Mouse (Mus musculus) adrenal gland, postnatal 14 days (tissue): ENCODE data around the gene Comtd1. TPM values are rescaled to one million over a fixed set of nuclear protein-coding genes. Genes with fewer than 3 reads are reported as not detected.
A peak's percentile ranks its signal among the peaks of the same experiment; 100 is the strongest.

Experiments
- DNase-seq: peaks from one replicate; pipeline ENCODE4 v3.0.0; 2021; ENCODE audit warnings: mixed read lengths
- total RNA-seq: library from RNA; stranded (reverse); gene quantifications from 2 replicates; pipeline ENCODE4 v1.2.3, GENCODE M21; 2021

Comtd1 gene
- total RNA-seq, 1 experiment from 2014 or later, result 36.2 TPM

DNA sequence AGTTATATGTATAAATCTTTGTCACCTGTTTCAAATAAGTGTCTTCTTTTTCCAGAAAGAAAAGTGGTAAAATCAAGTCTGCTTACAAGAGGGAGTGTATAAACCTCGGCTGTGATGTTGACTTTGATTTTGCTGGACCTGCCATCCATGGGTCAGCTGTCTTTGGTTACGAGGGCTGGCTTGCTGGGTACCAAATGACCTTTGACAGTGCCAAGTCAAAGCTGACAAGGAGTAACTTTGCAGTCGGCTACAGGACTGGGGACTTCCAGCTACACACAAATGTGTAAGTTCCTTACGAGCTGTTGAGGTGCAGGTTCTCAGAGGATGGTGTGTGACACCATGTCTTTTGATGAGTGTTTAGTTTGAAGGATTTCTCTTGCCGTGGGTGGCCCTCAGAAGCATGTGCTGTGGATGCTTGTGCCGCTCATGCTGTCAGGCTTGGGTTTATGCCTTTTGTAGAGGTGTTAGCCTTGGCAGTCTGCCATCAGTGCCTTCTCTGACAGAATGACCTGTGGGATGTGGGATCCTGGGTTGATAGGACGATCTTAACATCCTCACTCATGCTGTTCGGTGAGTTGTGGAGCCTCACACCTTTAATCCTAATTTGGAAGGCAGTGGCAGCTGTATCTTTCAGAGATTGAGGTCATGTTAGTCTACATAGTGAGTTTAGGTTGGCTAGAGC is 10.3 kb downstream of the Comtd1 start:
- no peak for DNase-seq

GRCm38 (mm10) chr14:21831830-21832403 is 16.9 kb downstream of the Comtd1 start:
- DNase-seq, result peak; percentile 27

DNA sequence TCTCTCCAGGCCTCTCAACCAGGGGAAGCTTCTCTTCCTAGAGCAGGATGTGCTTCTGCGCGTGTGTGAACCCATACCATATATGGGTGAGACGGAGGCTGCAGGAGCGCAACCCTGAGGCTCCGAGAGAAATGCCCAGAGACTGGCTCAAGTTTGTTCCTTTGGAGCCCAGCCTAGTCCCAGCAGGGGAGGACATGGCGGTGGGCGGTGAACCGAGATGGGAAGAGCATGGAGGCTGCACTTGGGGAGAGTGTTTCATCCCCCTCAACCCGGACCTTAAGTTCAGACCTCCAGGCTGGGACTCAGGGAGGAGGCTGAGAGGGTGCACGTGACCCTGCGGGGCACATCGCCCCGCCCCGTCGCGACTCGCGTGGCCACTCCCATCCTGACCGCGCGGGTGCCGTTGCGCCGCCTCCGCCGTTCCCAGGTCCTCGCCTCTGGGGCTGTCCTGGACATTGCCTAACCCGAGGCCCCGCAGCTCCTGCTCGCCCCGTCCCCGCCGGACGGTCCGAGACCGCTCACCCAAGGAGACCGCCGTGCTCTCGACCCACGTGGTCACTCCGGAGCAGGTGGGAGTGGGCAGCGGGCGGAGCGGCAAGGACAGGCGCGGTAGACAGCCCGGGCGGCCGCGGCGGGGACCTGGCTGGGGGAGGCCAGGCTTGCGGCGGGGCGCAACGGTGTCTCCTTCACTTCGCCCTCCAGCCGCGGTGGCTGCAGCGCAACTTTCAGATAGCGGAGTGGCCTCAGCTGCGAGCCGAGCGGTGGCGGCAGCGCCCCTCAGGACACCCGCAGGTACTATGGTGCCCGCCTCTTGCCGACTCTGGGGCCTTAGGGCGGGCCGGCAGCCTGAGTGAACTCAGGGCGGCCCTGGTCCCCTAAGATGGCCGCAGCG is 17.7 kb downstream of the Comtd1 start:
- peak; percentile 98 for DNase-seq

- DNase-seq, result no peak
These were observed 22.8 kb downstream of the Comtd1 start for GRCm38 (mm10) chr14:21825786-21826491.

- no peak for DNase-seq
These were observed 23.8 kb downstream of the Comtd1 start, which contains the start of gene Vdac2 for GRCm38 (mm10) chr14:21824938-21825337. Vdac2 (plus strand) TSS chr14:21825238.

GRCm38 (mm10) chr14:21823897-21824296 is 24.9 kb downstream of the Comtd1 start:
- DNase-seq, result no peak

DNA sequence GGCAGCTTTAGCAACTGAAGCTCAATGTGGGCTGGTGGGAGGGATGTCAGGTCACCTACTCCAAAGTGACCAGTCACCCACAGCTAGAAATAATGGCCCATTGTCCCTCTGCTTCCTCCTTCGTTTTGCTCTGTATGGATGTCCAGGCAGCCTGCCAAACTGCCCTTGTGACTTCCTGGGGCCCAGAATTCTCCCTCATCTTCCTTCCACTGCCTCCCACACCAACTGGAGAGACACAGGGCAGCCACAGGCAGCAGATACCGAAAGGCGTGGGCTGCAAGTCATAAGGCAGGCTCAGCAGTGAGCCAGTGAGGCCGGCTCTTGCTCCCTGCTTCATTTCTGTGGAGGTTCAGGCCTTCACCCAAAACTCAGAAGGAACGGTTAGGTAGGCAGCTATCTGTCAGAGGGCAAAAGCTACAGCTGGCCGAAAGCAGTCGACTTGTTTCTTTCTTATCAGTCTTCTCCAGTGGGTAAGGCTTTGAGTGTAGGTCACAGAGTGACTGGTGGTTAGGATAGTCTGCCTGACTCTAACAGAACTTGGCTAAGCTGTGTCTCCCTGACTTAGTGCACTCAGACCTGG is 25.9 kb downstream of the Comtd1 start:
- DNase-seq, result peak; percentile 84

DNA sequence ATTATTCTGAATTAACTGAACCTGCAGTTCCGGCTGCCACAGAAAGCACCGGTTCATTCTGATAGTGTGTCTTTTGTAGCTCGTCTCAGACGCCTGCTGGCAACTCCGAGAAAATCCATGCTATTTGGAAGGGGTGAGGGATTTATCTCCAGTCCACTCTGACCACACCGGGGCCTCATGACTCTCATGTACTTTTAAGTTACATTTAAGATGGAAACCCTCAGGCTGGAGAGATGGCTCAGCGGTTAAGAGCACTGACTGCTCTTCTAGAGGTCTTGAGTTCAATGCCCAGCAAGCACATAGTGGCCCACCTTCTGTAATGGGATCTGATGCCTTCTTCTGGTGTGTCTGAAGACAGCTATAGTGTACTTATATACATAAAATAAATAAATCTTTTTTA is 26.5 kb downstream of the Comtd1 start:
- DNase-seq, result no peak

DNA sequence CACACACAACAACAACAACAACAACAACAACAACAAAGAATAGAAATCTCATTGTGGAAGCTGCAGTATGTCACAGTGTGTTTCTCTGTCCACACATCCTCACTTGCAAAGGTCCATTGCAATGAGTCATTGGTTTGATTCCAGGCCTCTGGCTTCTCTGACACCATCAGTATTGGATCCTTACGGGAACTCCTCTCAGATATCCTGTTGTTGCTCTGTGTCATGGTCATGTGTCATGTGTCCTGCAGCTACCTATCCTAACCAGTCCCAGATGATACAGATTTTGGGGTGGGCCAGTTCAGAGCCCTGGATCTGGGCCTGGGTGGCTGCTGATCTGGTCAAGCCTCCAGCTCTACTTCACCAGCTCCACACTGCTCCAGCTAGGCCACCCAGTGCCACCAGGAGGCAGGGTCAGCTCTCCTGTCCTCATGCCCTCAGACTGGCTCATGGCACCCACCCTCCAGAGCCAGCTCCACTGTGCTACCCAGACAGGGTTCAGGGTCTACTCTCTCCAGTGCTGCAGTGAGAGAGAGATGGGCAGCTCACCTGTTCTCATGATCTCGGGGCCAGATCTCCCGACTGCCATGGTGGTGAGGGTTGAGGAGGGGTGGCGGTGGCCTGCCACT is 27.8 kb downstream of the Comtd1 start:
- DNase-seq, result peak; percentile 21

- no peak for DNase-seq
These were observed 31.3 kb downstream of the Comtd1 start for GRCm38 (mm10) chr14:21817453-21817852.

DNA sequence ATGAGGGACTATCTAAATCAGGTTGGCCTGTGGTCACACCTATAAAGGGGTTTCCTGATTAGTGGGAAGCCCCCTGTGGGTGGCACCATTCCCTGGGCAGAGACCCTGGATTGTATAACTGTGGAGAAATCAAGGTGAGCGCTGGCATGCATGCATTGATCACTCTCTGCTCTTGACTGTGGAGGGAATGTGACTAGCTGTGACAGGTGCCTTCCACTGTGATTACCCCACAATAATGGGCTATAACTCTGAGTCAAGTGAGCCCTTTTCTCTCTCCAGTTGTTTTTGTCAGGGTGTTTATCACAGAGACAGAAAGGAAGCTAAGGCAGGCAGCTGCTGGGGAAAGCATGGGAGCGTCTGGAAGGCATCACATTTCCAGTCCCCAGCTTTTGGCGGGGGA is 32.5 kb downstream of the Comtd1 start:
- DNase-seq, result no peak

- DNase-seq, result no peak
These were observed 34.2 kb downstream of the Comtd1 start for GRCm38 (mm10) chr14:21814606-21815005.

GRCm38 (mm10) chr14:21813847-21814246 is 34.9 kb downstream of the Comtd1 start:
- peak; percentile 63 for DNase-seq

GRCm38 (mm10) chr14:21813216-21813615 is 35.6 kb downstream of the Comtd1 start:
- no peak for DNase-seq

- peak; percentile 86 for DNase-seq
These were observed 36.1 kb downstream of the Comtd1 start for GRCm38 (mm10) chr14:21812590-21813162.

- DNase-seq, result peak; percentile 43
These were observed 36.9 kb downstream of the Comtd1 start for GRCm38 (mm10) chr14:21811744-21812393.

DNA sequence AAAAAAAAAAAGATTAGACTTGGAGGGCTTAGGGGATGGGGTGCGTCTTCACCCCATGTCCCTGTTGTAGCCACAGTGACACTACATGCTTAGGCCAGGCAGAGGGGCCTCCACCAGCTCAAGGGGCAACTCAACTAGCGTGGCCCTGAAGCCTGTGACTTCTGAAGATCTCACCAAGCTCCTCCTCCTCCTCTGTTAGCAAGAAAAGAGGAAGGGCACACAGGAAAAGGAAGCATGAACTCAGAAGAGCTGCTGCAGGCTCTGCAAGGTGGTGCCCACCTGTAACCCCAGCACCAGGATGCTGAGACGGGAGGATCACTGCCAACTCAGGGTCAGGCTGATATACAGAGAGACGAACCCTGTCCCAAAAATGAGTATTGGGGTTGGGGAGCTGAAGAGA is 37.5 kb downstream of the Comtd1 start:
- DNase-seq, result no peak

- DNase-seq, result no peak
These were observed 39.4 kb downstream of the Comtd1 start for GRCm38 (mm10) chr14:21809418-21809817.

DNA sequence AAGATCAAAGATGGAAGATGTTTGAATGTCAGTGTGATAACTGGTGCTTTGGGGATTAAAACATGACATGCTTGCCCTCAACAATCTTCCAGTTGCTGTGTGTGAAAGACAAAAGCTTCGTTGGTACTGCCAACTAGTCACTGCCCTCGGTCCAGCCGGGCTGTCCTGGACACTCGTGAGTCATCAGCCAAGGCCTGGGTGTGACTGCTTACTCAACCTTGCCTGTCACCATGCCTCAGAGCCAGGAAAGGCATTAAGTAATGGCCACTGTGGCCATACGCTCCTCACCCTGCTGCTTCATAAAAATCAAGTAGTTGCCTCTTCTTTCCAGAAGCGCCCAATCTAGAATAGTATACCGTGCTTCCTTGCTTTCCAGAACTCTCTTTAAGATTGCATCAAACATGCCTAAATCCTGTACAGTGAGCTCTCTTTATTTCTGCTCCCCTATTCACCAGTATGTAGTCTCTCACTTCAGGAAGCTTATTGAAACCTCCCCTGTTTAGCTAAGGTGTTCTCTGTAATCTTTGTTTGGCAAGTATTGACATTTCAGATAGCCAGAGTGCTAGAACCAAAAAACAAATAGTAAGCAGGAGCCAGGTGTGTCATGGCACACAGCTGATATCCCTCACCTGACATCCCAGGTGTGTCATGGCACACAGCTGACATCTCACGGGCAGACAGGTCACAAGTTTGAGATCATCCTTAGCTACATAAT is 40.4 kb downstream of the Comtd1 start:
- DNase-seq, result peak; percentile 84

DNA sequence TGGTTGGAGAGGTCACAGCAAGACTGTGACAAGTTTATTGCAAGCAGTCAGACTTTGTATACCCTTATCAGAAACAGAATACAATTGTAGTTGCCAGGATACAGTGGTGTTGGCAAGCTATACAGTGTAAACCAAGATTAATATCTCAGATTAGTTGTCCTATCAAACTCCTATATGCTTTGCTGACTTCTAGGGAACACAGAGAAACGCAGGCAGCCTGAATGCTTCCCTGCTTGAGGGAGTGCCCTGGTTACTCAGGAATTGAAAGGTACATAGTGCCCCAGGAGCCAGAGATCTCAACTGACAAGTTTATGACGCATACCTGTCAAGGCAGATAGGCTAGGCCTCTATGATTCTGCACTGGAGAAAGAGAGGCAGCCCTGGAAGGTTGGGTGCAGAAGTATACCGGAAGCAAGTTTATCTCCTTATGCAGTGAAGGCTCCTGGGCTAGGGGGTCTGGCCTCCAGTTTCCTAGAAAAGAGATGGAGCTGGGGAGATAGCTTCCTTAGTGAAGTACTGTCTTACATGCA is 42.1 kb downstream of the Comtd1 start:
- no peak for DNase-seq
